Mouse (Mus musculus) forebrain, embryonic 14.5 days (tissue): ENCODE measurements around the gene S100a5. TPM values are rescaled to one million over a fixed set of nuclear protein-coding genes. Genes with fewer than 3 reads are reported as not detected.

Source experiments
- ATAC-seq: fragments of 200-750 bp; cut with Nextera tagmentation; 2 replicates; pipeline ENCODE4 v1.8.0; 2017; ENCODE audit warnings: mild to moderate bottlenecking, moderate library complexity
- DNase-seq: peaks from one replicate; pipeline ENCODE4 v3.0.0-alpha.2; 2015; ENCODE audit warnings: low spot score
- H3K27ac ChIP-seq: fragments of 300-500 bp; sonication (generic); 2 replicates; pipeline ENCODE4 v1.5.1; 2014; ENCODE audit warnings: low read depth, mild to moderate bottlenecking, control low read depth, low read length, moderate library complexity
- H3K27me3 ChIP-seq: fragments of 300-500 bp; sonication (generic); replicated peaks from 2 replicates; pipeline ENCODE4 v1.6.1; 2014; ENCODE audit warnings: low read length, control low read depth, mixed read lengths; ENCODE audit not compliant: control insufficient read depth, insufficient read depth
- H3K36me3 ChIP-seq: fragments of 300-500 bp; sonication (generic); 2 replicates; pipeline ENCODE4 v1.6.1; 2014; ENCODE audit warnings: low read length, control low read depth; ENCODE audit not compliant: control insufficient read depth, insufficient read depth
- H3K4me1 ChIP-seq: fragments of 300-500 bp; sonication (generic); 2 replicates; pipeline ENCODE4 v1.6.1; 2014; ENCODE audit warnings: antibody characterized with exemption, low read length, control low read depth; ENCODE audit not compliant: control insufficient read depth, insufficient read depth
- H3K4me2 ChIP-seq: fragments of 300-500 bp; sonication (generic); 2 replicates; pipeline ENCODE4 v1.6.1; 2014; ENCODE audit warnings: mild to moderate bottlenecking, control low read depth, low read length
- H3K4me3 ChIP-seq: fragments of 300-500 bp; sonication (generic); 2 replicates; pipeline ENCODE4 v1.5.1; 2014; ENCODE audit warnings: low read depth, low read length, control low read depth
- H3K9ac ChIP-seq: fragments of 300-500 bp; sonication (generic); 2 replicates; pipeline ENCODE4 v1.6.1; 2014; ENCODE audit warnings: mild to moderate bottlenecking, low read length, control low read depth, moderate library complexity
- H3K9me3 ChIP-seq: fragments of 300-500 bp; sonication (generic); replicated peaks from 2 replicates; pipeline ENCODE4 v1.6.1; 2016; ENCODE audit warnings: low read length, control low read depth, mixed read lengths; ENCODE audit not compliant: control insufficient read depth
- WGBS: fragments of 180-500 bp; shearing (Covaris S2); extraction: QIAGEN DNeasy Blood & Tissue Kit; methylation state at CpG from one replicate; pipeline ENCODE4 v1.1.7; 2014; 5-methylcytosine and 5-hydroxymethylcytosine counted together
- polyA plus RNA-seq: library from polyadenylated mRNA; unstranded; fragments of >200 nt; fragmentation: Nextera tagmentation; extraction: Ambion mirVana; gene quantifications from 2 replicates; pipeline ENCODE4 v1.2.1, GENCODE M21; 2014

S100a5 gene
- polyA plus RNA-seq, 1 experiment from 2014 or later: not detected

DNA sequence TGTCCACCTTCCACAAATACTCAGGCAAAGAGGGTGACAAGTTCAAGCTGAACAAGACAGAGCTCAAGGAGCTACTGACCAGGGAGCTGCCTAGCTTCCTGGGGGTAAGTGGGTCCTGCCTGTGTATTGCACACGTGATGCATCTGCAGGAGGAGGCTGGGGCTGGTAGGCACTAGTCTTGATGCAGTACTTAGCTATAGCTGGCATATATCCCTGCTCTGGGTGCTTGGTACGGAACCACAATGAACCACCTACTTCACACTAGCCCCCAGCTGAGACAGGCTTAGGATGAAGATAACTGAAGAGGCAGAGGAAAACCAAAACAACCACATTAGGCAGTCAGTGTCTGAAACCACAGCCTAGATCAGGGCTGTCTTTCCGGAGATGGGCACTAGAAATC, 3.3 kb upstream of the S100a5 start:
- Histone ChIP-seq H3K9ac (no peak overlapping the region), H3K4me2 (no peak overlapping the region), H3K9me3 (no peaks in the 10 kb centered on the region), H3K27me3 (no peaks in the 10 kb centered on the region), H3K27ac (0 out of 2 replicates have a peak overlapping the region, but pooled peaks have one; percentile 52), H3K4me3 (no peak overlapping the region), H3K36me3 (no peaks in the 10 kb centered on the region), H3K4me1 (peaks cover 8% of the 10 kb centered on the region)
- DNase-seq: no peak
- WGBS: 81% methylated on average over 3 of the region's 3 CpGs
- ATAC-seq: peak; percentile 22; the same call in 1 of the 2 replicates

DNA sequence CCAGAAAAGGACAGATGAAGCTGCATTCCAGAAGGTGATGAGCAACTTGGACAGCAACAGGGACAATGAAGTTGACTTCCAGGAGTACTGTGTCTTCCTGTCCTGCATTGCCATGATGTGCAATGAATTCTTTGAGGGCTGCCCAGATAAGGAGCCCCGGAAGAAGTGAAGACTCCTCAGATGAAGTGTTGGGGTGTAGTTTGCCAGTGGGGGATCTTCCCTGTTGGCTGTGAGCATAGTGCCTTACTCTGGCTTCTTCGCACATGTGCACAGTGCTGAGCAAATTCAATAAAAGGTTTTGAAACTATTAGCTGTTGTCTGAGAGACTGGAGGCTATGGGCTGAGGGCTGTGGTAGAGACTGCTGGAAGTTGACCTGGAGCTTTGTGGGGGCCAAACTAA, 2.6 kb upstream of the S100a5 start:
- no peak overlapping the region for H3K9ac ChIP-seq
- no peak overlapping the region for H3K4me2 ChIP-seq
- no peak for ATAC-seq
- no peak overlapping the region for H3K4me3 ChIP-seq
- DNase-seq: no peak
- no peaks in the 10 kb centered on the region for H3K27me3 ChIP-seq
- no peak overlapping the region for H3K27ac ChIP-seq
- 85% methylated on average over 2 of the region's 2 CpGs for WGBS
- peaks cover 8% of the 10 kb centered on the region for H3K4me1 ChIP-seq
- H3K36me3 ChIP-seq: no peaks in the 10 kb centered on the region
- no peaks in the 10 kb centered on the region for H3K9me3 ChIP-seq

- Histone ChIP-seq H3K27ac (no peak overlapping the region), H3K9ac (no peak overlapping the region), H3K4me1 (peaks cover 8% of the 10 kb centered on the region), H3K4me3 (no peak overlapping the region), H3K4me2 (no peak overlapping the region), H3K36me3 (no peaks in the 10 kb centered on the region), H3K27me3 (no peaks in the 10 kb centered on the region), H3K9me3 (no peaks in the 10 kb centered on the region)
- no peak for DNase-seq
- WGBS: 94% methylated on average over 6 of the region's 6 CpGs
- ATAC-seq: no peak
Observed at GRCm38 (mm10) chr3:90606185-90606584, 2.1 kb upstream of the S100a5 start.

DNA sequence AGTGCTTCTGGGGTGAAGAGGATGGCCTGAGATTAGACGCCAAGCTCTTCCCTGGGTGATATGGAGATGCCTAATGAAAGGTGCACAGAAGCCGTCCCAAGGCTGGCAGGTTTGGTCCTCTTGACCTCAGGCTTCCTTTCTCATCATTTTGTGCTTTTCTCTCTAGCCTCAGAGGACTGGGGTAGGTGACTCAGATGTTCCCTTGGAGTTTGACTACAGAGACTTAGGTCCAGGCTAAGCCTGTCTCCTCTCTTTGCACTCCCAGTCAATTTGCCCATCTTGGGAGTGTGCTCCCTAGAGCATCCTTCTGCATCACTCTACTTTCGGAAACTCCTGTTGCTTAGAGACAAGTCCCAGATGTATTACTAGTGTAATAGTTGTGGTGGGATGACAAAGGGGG, 962 bp upstream of the S100a5 start:
- H3K27ac ChIP-seq: no peak overlapping the region
- H3K9me3 ChIP-seq: no peaks in the 10 kb centered on the region
- H3K36me3 ChIP-seq: no peaks in the 10 kb centered on the region
- no peak overlapping the region for H3K4me2 ChIP-seq
- DNase-seq: no peak
- WGBS: 86% methylated on average over 3 of the region's 3 CpGs
- no peaks in the 10 kb centered on the region for H3K27me3 ChIP-seq
- no peak overlapping the region for H3K4me3 ChIP-seq
- no peak overlapping the region for H3K9ac ChIP-seq
- peaks cover 8% of the 10 kb centered on the region for H3K4me1 ChIP-seq
- no peak for ATAC-seq

- Histone ChIP-seq H3K27me3 (no peaks in the 10 kb centered on the region), H3K9ac (no peak overlapping the region), H3K27ac (no peak overlapping the region), H3K9me3 (no peaks in the 10 kb centered on the region), H3K4me3 (no peak overlapping the region), H3K4me2 (no peak overlapping the region), H3K4me1 (peaks cover 10% of the 10 kb centered on the region), H3K36me3 (no peaks in the 10 kb centered on the region)
- ATAC-seq: no peak
- no peak for DNase-seq
Observed at GRCm38 (mm10) chr3:90609102-90609501, 779 bp downstream of the S100a5 start.

DNA sequence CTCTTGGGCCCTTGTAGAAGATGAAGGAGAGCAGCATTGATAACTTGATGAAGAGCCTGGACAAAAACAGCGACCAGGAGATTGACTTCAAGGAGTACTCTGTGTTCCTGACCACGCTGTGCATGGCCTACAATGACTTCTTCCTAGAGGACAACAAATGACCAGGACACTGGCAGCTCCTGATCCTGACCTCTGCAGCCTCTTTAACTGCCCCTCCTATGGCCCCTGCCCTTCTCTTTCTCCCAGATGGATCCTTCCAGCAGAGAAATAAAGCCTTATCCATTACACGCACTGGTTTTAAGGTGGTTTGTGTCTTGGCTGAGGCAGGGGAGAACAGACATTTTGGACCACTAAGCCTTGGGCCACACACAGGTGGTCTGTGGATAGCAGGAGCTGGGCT, 3.2 kb downstream of the S100a5 start:
- no peak overlapping the region for H3K9ac ChIP-seq
- no peaks in the 10 kb centered on the region for H3K9me3 ChIP-seq
- no peak overlapping the region for H3K4me2 ChIP-seq
- H3K4me1 ChIP-seq: peaks cover 5% of the 10 kb centered on the region
- no peaks in the 10 kb centered on the region for H3K27me3 ChIP-seq
- no peak overlapping the region for H3K27ac ChIP-seq
- DNase-seq (no peak), ATAC-seq (no peak)
- WGBS: 88% methylated on average over 3 of the region's 3 CpGs
- no peak overlapping the region for H3K4me3 ChIP-seq
- H3K36me3 ChIP-seq: no peaks in the 10 kb centered on the region

DNA sequence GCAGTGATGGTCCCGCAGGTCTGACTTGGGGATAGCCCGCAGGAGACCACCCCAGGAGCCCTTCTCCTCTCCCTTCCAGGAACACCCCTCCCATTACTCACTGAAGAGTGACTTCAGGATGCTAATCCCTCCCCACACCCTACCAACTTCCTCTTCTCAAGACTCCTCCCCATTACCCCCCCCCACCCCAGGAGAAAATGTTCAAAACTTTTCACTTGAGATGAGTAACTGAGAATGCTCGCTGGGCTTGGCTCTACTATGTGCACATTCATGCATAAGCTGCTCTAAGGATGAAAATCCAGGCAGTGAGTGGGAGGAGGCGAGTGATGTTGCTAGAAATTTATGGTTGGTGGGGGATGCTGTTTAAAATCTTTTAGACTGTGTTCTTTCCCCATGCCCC, 3.7 kb downstream of the S100a5 start:
- 80% methylated on average over 4 of the region's 4 CpGs for WGBS
- H3K27me3 ChIP-seq: no peaks in the 10 kb centered on the region
- no peaks in the 10 kb centered on the region for H3K9me3 ChIP-seq
- H3K4me2 ChIP-seq: no peak overlapping the region
- no peak overlapping the region for H3K9ac ChIP-seq
- no peak overlapping the region for H3K4me3 ChIP-seq
- H3K4me1 ChIP-seq: peaks cover 5% of the 10 kb centered on the region
- DNase-seq: no peak
- H3K36me3 ChIP-seq: no peaks in the 10 kb centered on the region
- no peak for ATAC-seq
- H3K27ac ChIP-seq: no peak overlapping the region

DNA sequence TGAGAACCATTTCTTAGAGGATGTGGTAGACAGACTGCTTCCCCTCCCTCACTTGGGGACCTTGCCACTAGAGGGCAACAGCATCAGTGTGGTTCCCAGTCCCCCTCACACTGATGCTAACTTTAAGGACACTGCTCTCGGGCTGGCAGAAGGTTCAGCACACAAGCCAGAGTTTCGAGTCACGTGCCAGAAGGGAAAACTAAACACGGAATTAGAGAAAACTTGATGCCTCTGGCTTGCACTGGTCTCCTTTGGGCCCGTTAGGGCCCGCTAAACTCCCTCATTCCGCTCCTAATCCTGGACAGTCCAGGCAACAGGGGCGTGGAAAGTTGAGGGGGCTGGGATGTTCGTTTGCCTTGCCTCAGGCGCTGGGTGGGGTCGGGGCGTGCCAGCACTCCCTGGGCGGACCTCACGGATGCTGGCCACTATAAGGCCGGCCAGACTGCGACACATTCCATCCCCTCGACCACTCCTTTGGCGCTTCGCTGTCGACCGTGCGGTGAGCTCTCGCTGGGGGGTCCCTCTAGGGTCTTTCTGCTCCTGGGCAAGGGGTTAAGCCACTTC, 4.5 kb downstream of the S100a5 start, which contains the start of gene S100a6:
Gene S100a6 (plus strand): TSS at position 155 of the 564 bp plus-strand sequence.
- H3K9me3 ChIP-seq: no peaks in the 10 kb centered on the region
- ATAC-seq (peak; percentile 78), DNase-seq (peak; percentile 73)
- no peak within 1 kb of the TSS for H3K27ac ChIP-seq
- peak within 1 kb of the TSS; percentile 29; the same call in 1 of the 2 replicates for H3K9ac ChIP-seq
- no peaks in the 10 kb centered on the region for H3K36me3 ChIP-seq
- H3K4me3 ChIP-seq: peak within 1 kb of the TSS; percentile 24
- no peaks in the 10 kb centered on the region for H3K27me3 ChIP-seq
- peak within 1 kb of the TSS; percentile 58 for H3K4me2 ChIP-seq
- under 1% methylated on average over 23 of the region's 23 CpGs for WGBS
- peaks cover 5% of the 10 kb centered on the region for H3K4me1 ChIP-seq

DNA sequence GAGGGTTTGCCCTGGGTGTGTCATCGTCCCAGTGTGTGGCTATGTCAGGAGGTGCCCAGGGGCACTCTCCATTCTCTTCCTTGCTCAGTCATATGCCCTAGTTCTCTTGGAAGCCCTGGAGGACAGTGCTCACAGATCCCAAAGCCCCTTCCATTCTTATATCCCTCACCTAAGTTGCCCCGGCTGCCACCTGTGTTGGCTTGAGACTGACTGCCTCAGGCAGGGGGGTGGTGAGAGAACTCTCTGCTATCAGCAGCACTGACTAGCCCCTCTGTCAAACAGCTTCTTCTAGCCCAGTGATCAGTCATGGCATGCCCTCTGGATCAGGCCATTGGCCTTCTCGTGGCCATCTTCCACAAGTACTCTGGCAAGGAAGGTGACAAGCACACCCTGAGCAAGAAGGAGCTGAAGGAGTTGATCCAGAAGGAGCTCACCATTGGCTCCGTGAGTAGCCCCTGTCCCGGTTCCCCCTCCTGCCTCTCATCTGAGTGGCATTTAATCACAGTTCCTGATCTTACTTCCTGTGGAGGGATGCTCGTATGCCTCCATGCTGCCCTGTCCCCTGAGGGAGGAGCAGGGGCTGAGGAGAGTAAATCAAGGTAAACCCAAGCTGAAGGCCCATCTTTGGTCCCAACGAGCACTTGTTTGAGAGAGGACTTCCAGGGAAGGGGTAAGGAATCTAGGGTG, 5.3 kb downstream of the S100a5 start:
- H3K9me3 ChIP-seq: no peaks in the 10 kb centered on the region
- H3K27me3 ChIP-seq: no peaks in the 10 kb centered on the region
- 74% methylated on average over 7 of the region's 7 CpGs for WGBS
- H3K9ac ChIP-seq: no peak overlapping the region
- H3K4me1 ChIP-seq: peaks cover 5% of the 10 kb centered on the region
- no peak for DNase-seq
- H3K4me3 ChIP-seq: no peak overlapping the region
- no peak for ATAC-seq
- no peak overlapping the region for H3K27ac ChIP-seq
- H3K36me3 ChIP-seq: no peaks in the 10 kb centered on the region
- peak overlapping the region; percentile 58 for H3K4me2 ChIP-seq
